9 mouse cellular contexts compared by ENCODE assay signal in the genomic region with DNA sequence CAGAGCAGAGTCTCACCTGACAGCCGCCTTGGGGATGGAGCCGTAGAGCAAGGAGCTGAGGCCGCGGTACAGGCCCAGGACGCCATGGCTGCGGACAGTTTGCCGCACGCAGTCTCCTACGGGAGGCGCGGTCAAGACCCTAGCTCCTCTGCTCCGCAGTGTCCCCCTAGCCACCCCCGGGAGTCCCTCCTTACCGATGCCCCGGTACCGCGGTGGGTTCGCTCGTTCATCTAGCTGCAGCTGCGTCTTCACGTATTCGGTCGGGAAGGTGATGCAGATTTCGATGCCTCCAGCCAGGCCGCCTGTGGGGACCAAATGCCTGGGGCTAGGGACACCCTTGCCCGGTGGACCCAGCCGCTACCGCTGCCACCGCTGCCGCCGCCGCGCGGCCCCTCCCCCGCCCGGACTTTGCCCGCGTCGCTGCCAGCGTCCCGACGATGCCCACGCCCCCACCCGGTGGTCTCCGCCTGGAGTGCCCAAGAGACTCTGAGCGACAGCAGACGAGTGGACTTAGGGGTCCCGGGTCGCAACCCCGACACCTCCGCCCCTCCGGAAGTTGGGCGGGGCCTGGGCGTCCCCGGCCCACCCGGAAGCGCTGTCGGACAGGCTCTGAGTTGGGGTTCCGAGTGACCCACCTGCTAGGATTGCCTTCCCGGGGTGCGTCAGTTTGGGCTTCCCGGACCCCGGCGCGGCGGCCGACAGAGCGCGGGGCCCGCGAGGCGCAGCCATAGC. TPM values are rescaled to one million over a fixed set of nuclear protein-coding genes. Genes with fewer than 3 reads are reported as not detected.
DNase-seq lines count a peak whose midpoint lies in the region; ATAC-seq and TF ChIP-seq lines count a peak whose summit lies in the region.
"Had no signal": no experiment of that assay in that cellular context is flagged by ENCODE, and none has a peak within 500 bp of the region (broad histone marks: within the 10 kb centered on the region; RNA-seq: fewer than 3 reads in every experiment).

No protein-coding gene starts in this region.

- H3K27ac ChIP-seq in heart, postnatal 0 days (ENCODE audit: low read depth), result peak overlapping the region; percentile 76
- H3K27ac ChIP-seq in limb, embryonic 10.5 days, result peak overlapping the region; percentile 90
- peak overlapping the region; percentile 41 for H3K27ac ChIP-seq in midbrain, embryonic 11.5 days (ENCODE audit: low read depth, low read length)
- peak overlapping the region; percentile 77; the same call in 1 of the 2 replicates for H3K27ac ChIP-seq in stomach, embryonic 14.5 days (ENCODE audit: low read length)

- no peaks in the 10 kb centered on the region for H3K27me3 ChIP-seq in heart, postnatal 0 days (ENCODE audit: control insufficient read depth, insufficient read depth, low read length)
- no peaks in the 10 kb centered on the region for H3K27me3 ChIP-seq in limb, embryonic 10.5 days (ENCODE audit: low read depth, poor library complexity, severe bottlenecking)
- H3K27me3 ChIP-seq in midbrain, embryonic 11.5 days (ENCODE audit: control insufficient read depth, insufficient read depth, low read length), result peaks cover 4% of the 10 kb centered on the region; the same call in 1 of the 2 replicates
- no peaks in the 10 kb centered on the region for H3K27me3 ChIP-seq in stomach, embryonic 14.5 days (ENCODE audit: control insufficient read depth, insufficient read depth, low read length)

- H3K4me2 ChIP-seq in heart, postnatal 0 days (ENCODE audit: low read depth, low read length), result peak overlapping the region; percentile 98
- peak overlapping the region; percentile 91 for H3K4me2 ChIP-seq in midbrain, embryonic 11.5 days
- peak overlapping the region; percentile 78 for H3K4me2 ChIP-seq in stomach, embryonic 14.5 days (replicated peaks; ENCODE audit: low read depth, low read length)

- 0 out of 2 replicates have a peak, but pooled peaks have one; percentile 4 for ATAC-seq in cerebellum, adult (ENCODE audit: insufficient number of reproducible peaks, low FRiP score, low TSS enrichment)
- peak; percentile 13 for ATAC-seq in heart, postnatal 0 days (ENCODE audit: insufficient read depth, low read depth)
- ATAC-seq in midbrain, embryonic 11.5 days (ENCODE audit: low FRiP score), result peak; percentile 65
- peak; percentile 54 for ATAC-seq in stomach, embryonic 14.5 days (ENCODE audit: insufficient number of reproducible peaks, insufficient read depth, low FRiP score, low read depth)

- no peaks in the 10 kb centered on the region for H3K9me3 ChIP-seq in heart, postnatal 0 days (replicated peaks; ENCODE audit: control insufficient read depth, low read length)
- no peaks in the 10 kb centered on the region for H3K9me3 ChIP-seq in limb, embryonic 10.5 days (replicated peaks)
- no peaks in the 10 kb centered on the region for H3K9me3 ChIP-seq in midbrain, embryonic 11.5 days (ENCODE audit: control insufficient read depth, low read length)
- H3K9me3 ChIP-seq in stomach, embryonic 14.5 days (ENCODE audit: control insufficient read depth, low read depth, low read length), result no peaks in the 10 kb centered on the region

- H3K36me3 ChIP-seq in heart, postnatal 0 days (replicated peaks; ENCODE audit: control insufficient read depth, insufficient read depth, low read length), result 0 out of 2 replicates have a peak, but pooled peaks cover 3% of the 10 kb centered on the region
- peaks cover 24% of the 10 kb centered on the region for H3K36me3 ChIP-seq in limb, embryonic 10.5 days
- H3K36me3 ChIP-seq in midbrain, embryonic 11.5 days (ENCODE audit: control insufficient read depth, insufficient read depth, low read length), result peaks cover 3% of the 10 kb centered on the region; the same call in 1 of the 2 replicates
- peaks cover 14% of the 10 kb centered on the region for H3K36me3 ChIP-seq in stomach, embryonic 14.5 days (ENCODE audit: control insufficient read depth, insufficient read depth, low read length)

- no peak for TF ChIP-seq CTCF in heart, postnatal 0 days (IDR thresholded peaks at IDR 0.05; ENCODE audit: low read depth)

- H3K9ac ChIP-seq in heart, postnatal 0 days (replicated peaks; ENCODE audit: low read depth, low read length), result peak overlapping the region; percentile 85
- H3K9ac ChIP-seq in midbrain, embryonic 11.5 days (ENCODE audit: low read length), result peak overlapping the region; percentile 77
- H3K9ac ChIP-seq in stomach, embryonic 14.5 days (replicated peaks; ENCODE audit: low read depth, low read length), result peak overlapping the region; percentile 69

- H3K4me1 ChIP-seq in heart, postnatal 0 days (ENCODE audit: control insufficient read depth, insufficient read depth), result peaks cover 4% of the 10 kb centered on the region; the same call in 1 of the 2 replicates
- H3K4me1 ChIP-seq in limb, embryonic 10.5 days, result peaks cover 36% of the 10 kb centered on the region
- H3K4me1 ChIP-seq in midbrain, embryonic 11.5 days (ENCODE audit: control insufficient read depth, insufficient read depth, low read length), result peaks cover 21% of the 10 kb centered on the region
- peaks cover 4% of the 10 kb centered on the region; the same call in 1 of the 2 replicates for H3K4me1 ChIP-seq in stomach, embryonic 14.5 days (ENCODE audit: control insufficient read depth, insufficient read depth, low read length)

- TF ChIP-seq EP300 in heart, postnatal 0 days (IDR thresholded peaks at IDR 0.05; ENCODE audit: low read depth), result no peak

- peak overlapping the region; percentile 87 for H3K4me3 ChIP-seq in heart, postnatal 0 days (ENCODE audit: low read depth, low read length)
- H3K4me3 ChIP-seq in limb, embryonic 10.5 days, result peak overlapping the region; percentile 84
- H3K4me3 ChIP-seq in midbrain, embryonic 11.5 days (ENCODE audit: low read depth, low read length), result peak overlapping the region; percentile 69
- peak overlapping the region; percentile 54 for H3K4me3 ChIP-seq in stomach, embryonic 14.5 days (ENCODE audit: low read depth, low read length)

- 1% methylated on average over 60 of the region's 72 CpGs for WGBS in heart, postnatal 0 days
- under 1% methylated on average over 72 of the region's 72 CpGs for WGBS in limb, embryonic 10.5 days
- under 1% methylated on average over 71 of the region's 72 CpGs for WGBS in midbrain, embryonic 11.5 days
- WGBS in stomach, embryonic 14.5 days, result under 1% methylated on average over 72 of the region's 72 CpGs

- DNase-seq in cerebellum, adult 11 months, result no peak
- DNase-seq in CD4-positive, CD25-positive, alpha-beta regulatory T cell, adult 2 months (ENCODE audit: low read depth, low spot score), result peak; percentile 59
- peak; percentile 26 to 39 for DNase-seq in cerebellum, postnatal 36 days
- peak; percentile 10 for DNase-seq in heart, postnatal 0 days (ENCODE audit: low spot score)
- DNase-seq in limb, embryonic 10.5 days (ENCODE audit: low spot score), result peak; percentile 78
- DNase-seq in midbrain, embryonic 11.5 days (ENCODE audit: low spot score, missing footprints), result peak; percentile 93

RNA-seq across cellular contexts. Expression of a gene that starts 0.5 kb away (rescaled TPM):
- total RNA-seq in heart, postnatal 0 days (2014; rRNA removed; ENCODE audit: low replicate concordance), result 38.2 and 46.8 TPM in 2 replicates
- polyA plus RNA-seq in heart, postnatal 0 days (2015; fragmentation: Nextera tagmentation; extraction: Ambion mirVana), result 14.8 and 17.5 TPM in 2 replicates
- polyA plus RNA-seq in limb, embryonic 10.5 days (2016; fragmentation: Nextera tagmentation; extraction: Ambion mirVana), result 94.2 and 103 TPM in 2 replicates
- 96.5 and 97.6 TPM in 2 replicates for polyA plus RNA-seq in midbrain, embryonic 11.5 days (2014; fragmentation: Nextera tagmentation; extraction: Ambion mirVana)
- 93.4 and 96.2 TPM in 2 replicates for polyA plus RNA-seq in stomach, embryonic 14.5 days (2014; fragmentation: Nextera tagmentation; extraction: Ambion mirVana)

RNA-seq across cellular contexts. Expression of a gene that starts 12.7 kb away (rescaled TPM):
- not detected in 2 replicates for total RNA-seq in heart, postnatal 0 days (2014; rRNA removed; ENCODE audit: low replicate concordance)
- polyA plus RNA-seq in heart, postnatal 0 days (2015; fragmentation: Nextera tagmentation; extraction: Ambion mirVana), result not detected in 2 replicates
- 0.13 TPM in 1 of 2 replicates, not detected in the other for polyA plus RNA-seq in limb, embryonic 10.5 days (2016; fragmentation: Nextera tagmentation; extraction: Ambion mirVana)
- 0.95 and 1.1 TPM in 2 replicates for polyA plus RNA-seq in midbrain, embryonic 11.5 days (2014; fragmentation: Nextera tagmentation; extraction: Ambion mirVana)
- not detected in 2 replicates for polyA plus RNA-seq in stomach, embryonic 14.5 days (2014; fragmentation: Nextera tagmentation; extraction: Ambion mirVana)
- total RNA-seq: layer of hippocampus, adult 18-20 months had no signal

RNA-seq across cellular contexts. Expression of a gene that starts 16.4 kb away (rescaled TPM):
- total RNA-seq in heart, postnatal 0 days (2014; rRNA removed; ENCODE audit: low replicate concordance), result 25.4 and 28.3 TPM in 2 replicates
- polyA plus RNA-seq in heart, postnatal 0 days (2015; fragmentation: Nextera tagmentation; extraction: Ambion mirVana), result 18.5 and 19.4 TPM in 2 replicates
- polyA plus RNA-seq in limb, embryonic 10.5 days (2016; fragmentation: Nextera tagmentation; extraction: Ambion mirVana), result 56.0 and 63.4 TPM in 2 replicates
- 39.4 and 41.4 TPM in 2 replicates for polyA plus RNA-seq in midbrain, embryonic 11.5 days (2014; fragmentation: Nextera tagmentation; extraction: Ambion mirVana)
- 36.0 and 38.1 TPM in 2 replicates for polyA plus RNA-seq in stomach, embryonic 14.5 days (2014; fragmentation: Nextera tagmentation; extraction: Ambion mirVana)

RNA-seq across cellular contexts. Expression of a gene that starts 29.1 kb away (rescaled TPM):
- total RNA-seq in heart, postnatal 0 days (2014; rRNA removed; ENCODE audit: low replicate concordance), result not detected in 2 replicates
- not detected in 2 replicates for polyA plus RNA-seq in heart, postnatal 0 days (2015; fragmentation: Nextera tagmentation; extraction: Ambion mirVana)
- polyA plus RNA-seq in limb, embryonic 10.5 days (2016; fragmentation: Nextera tagmentation; extraction: Ambion mirVana), result not detected in 2 replicates
- polyA plus RNA-seq in midbrain, embryonic 11.5 days (2014; fragmentation: Nextera tagmentation; extraction: Ambion mirVana), result 0.15 TPM in 1 of 2 replicates, not detected in the other
- polyA plus RNA-seq in stomach, embryonic 14.5 days (2014; fragmentation: Nextera tagmentation; extraction: Ambion mirVana), result not detected in 2 replicates
- total RNA-seq: layer of hippocampus, adult 18-20 months had no signal

RNA-seq across cellular contexts. Expression of a gene that starts 29.2 kb away (rescaled TPM):
- 61.8 and 78.5 TPM in 2 replicates for total RNA-seq in heart, postnatal 0 days (2014; rRNA removed; ENCODE audit: low replicate concordance)
- polyA plus RNA-seq in heart, postnatal 0 days (2015; fragmentation: Nextera tagmentation; extraction: Ambion mirVana), result 30.4 and 31.9 TPM in 2 replicates
- polyA plus RNA-seq in limb, embryonic 10.5 days (2016; fragmentation: Nextera tagmentation; extraction: Ambion mirVana), result 100 and 116 TPM in 2 replicates
- 74.2 and 83.3 TPM in 2 replicates for polyA plus RNA-seq in midbrain, embryonic 11.5 days (2014; fragmentation: Nextera tagmentation; extraction: Ambion mirVana)
- 92.8 and 93.9 TPM in 2 replicates for polyA plus RNA-seq in stomach, embryonic 14.5 days (2014; fragmentation: Nextera tagmentation; extraction: Ambion mirVana)

Comparison
In these comparisons a context has a peak if more than half of its experiments do, and no peak if none do; other contexts are left out.
1. ATAC-seq: peak in every context shown above with its lines; median percentile 65 in midbrain, embryonic 11.5 days; 54 in stomach, embryonic 14.5 days; 13 in heart, postnatal 0 days; 4 in cerebellum, adult.